Mouse (Mus musculus): Measurements from ENCODE around the gene Crcp. TPM values are rescaled to one million over a fixed set of nuclear protein-coding genes. Genes with fewer than 3 reads are reported as not detected.

The Crcp gene
- polyA plus RNA-seq (2012; rRNA removed): 6.6 and 9.7 TPM in 2 replicates

GRCm38 (mm10) chr5:130029142-130029897, at the start of gene Crcp, which contains the start of gene Asl:
Gene Crcp, plus strand, starts transcription at chr5:130029290.
Gene Asl, minus strand, starts transcription at chr5:130029247.
- Histone ChIP-seq H3K4me3 (ENCODE audit: low read depth, low read length) (peak within 1 kb of the TSS; percentile 79), H3K27ac (ENCODE audit: insufficient read depth, low read depth, low read length) (peak within 1 kb of the TSS; percentile 65), H3K4me1 (ENCODE audit: control insufficient read depth, insufficient read depth, insufficient read length, low read length) (no peaks in the 10 kb centered on the region; the same call in none of the 2 replicates), H3K27me3 (ENCODE audit: control insufficient read depth, insufficient read depth, low read length) (no peaks in the 10 kb centered on the region), H3K36me3 (ENCODE audit: control insufficient read depth, insufficient read depth, low read length) (no peaks in the 10 kb centered on the region)
- WGBS: 2% methylated on average over 51 of the region's 51 CpGs
- TF ChIP-seq POLR2A (IDR thresholded peaks at IDR 0.05; ENCODE audit: low read depth, low read length) (no peak; the same call in 1 of the 2 replicates), CTCF (IDR thresholded peaks at IDR 0.05; ENCODE audit: extremely low read depth, insufficient read length, insufficient replicate concordance, low read depth, low read length) (no peak)

GRCm38 (mm10) chr5:129980216-129980615, 48.9 kb upstream of the Crcp start:
- WGBS: 60% methylated on average over 3 of the region's 3 CpGs
- TF ChIP-seq POLR2A (IDR thresholded peaks at IDR 0.05; ENCODE audit: low read depth, low read length): no peak
- TF ChIP-seq CTCF (IDR thresholded peaks at IDR 0.05; ENCODE audit: extremely low read depth, insufficient read length, insufficient replicate concordance, low read depth, low read length): no peak
- Histone ChIP-seq H3K4me3 (ENCODE audit: low read depth, low read length) (no peak overlapping the region), H3K36me3 (ENCODE audit: control insufficient read depth, insufficient read depth, low read length) (peaks cover 9% of the 10 kb centered on the region), H3K27me3 (ENCODE audit: control insufficient read depth, insufficient read depth, low read length) (no peaks in the 10 kb centered on the region), H3K4me1 (ENCODE audit: control insufficient read depth, insufficient read depth, insufficient read length, low read length) (peaks cover under 1% of the 10 kb centered on the region; the same call in 1 of the 2 replicates), H3K27ac (ENCODE audit: insufficient read depth, low read depth, low read length) (no peak overlapping the region)

GRCm38 (mm10) chr5:129989376-129989775, 39.7 kb upstream of the Crcp start:
- TF ChIP-seq POLR2A (IDR thresholded peaks at IDR 0.05; ENCODE audit: low read depth, low read length) (no peak), CTCF (IDR thresholded peaks at IDR 0.05; ENCODE audit: extremely low read depth, insufficient read length, insufficient replicate concordance, low read depth, low read length) (no peak)
- H3K4me3 ChIP-seq (ENCODE audit: low read depth, low read length): no peak overlapping the region
- H3K27ac ChIP-seq (ENCODE audit: insufficient read depth, low read depth, low read length): no peak overlapping the region
- peaks cover 8% of the 10 kb centered on the region for H3K36me3 ChIP-seq (ENCODE audit: control insufficient read depth, insufficient read depth, low read length)
- 82% methylated on average over 13 of the region's 13 CpGs for WGBS
- H3K4me1 ChIP-seq (ENCODE audit: control insufficient read depth, insufficient read depth, insufficient read length, low read length): no peaks in the 10 kb centered on the region
- H3K27me3 ChIP-seq (ENCODE audit: control insufficient read depth, insufficient read depth, low read length): no peaks in the 10 kb centered on the region

GRCm38 (mm10) chr5:129991898-129992297, 37.2 kb upstream of the Crcp start:
- H3K4me1 ChIP-seq (ENCODE audit: control insufficient read depth, insufficient read depth, insufficient read length, low read length): no peaks in the 10 kb centered on the region
- no peak for TF ChIP-seq POLR2A (IDR thresholded peaks at IDR 0.05; ENCODE audit: low read depth, low read length)
- no peak for TF ChIP-seq CTCF (IDR thresholded peaks at IDR 0.05; ENCODE audit: extremely low read depth, insufficient read length, insufficient replicate concordance, low read depth, low read length)
- no peaks in the 10 kb centered on the region for H3K27me3 ChIP-seq (ENCODE audit: control insufficient read depth, insufficient read depth, low read length)
- WGBS: 91% methylated on average over 5 of the region's 5 CpGs
- H3K36me3 ChIP-seq (ENCODE audit: control insufficient read depth, insufficient read depth, low read length): peaks cover 10% of the 10 kb centered on the region
- H3K4me3 ChIP-seq (ENCODE audit: low read depth, low read length): no peak overlapping the region
- no peak overlapping the region for H3K27ac ChIP-seq (ENCODE audit: insufficient read depth, low read depth, low read length)

GRCm38 (mm10) chr5:129993374-129993773, 35.7 kb upstream of the Crcp start:
- Histone ChIP-seq H3K36me3 (ENCODE audit: control insufficient read depth, insufficient read depth, low read length) (peaks cover 10% of the 10 kb centered on the region), H3K27me3 (ENCODE audit: control insufficient read depth, insufficient read depth, low read length) (no peaks in the 10 kb centered on the region), H3K27ac (ENCODE audit: insufficient read depth, low read depth, low read length) (no peak overlapping the region), H3K4me3 (ENCODE audit: low read depth, low read length) (no peak overlapping the region), H3K4me1 (ENCODE audit: control insufficient read depth, insufficient read depth, insufficient read length, low read length) (no peaks in the 10 kb centered on the region)
- WGBS: 91% methylated on average over 14 of the region's 14 CpGs
- TF ChIP-seq POLR2A (IDR thresholded peaks at IDR 0.05; ENCODE audit: low read depth, low read length) (no peak), CTCF (IDR thresholded peaks at IDR 0.05; ENCODE audit: extremely low read depth, insufficient read length, insufficient replicate concordance, low read depth, low read length) (no peak)

GRCm38 (mm10) chr5:129994989-129995388, 34.1 kb upstream of the Crcp start:
- Histone ChIP-seq H3K27me3 (ENCODE audit: control insufficient read depth, insufficient read depth, low read length) (no peaks in the 10 kb centered on the region), H3K27ac (ENCODE audit: insufficient read depth, low read depth, low read length) (no peak overlapping the region), H3K36me3 (ENCODE audit: control insufficient read depth, insufficient read depth, low read length) (peaks cover 4% of the 10 kb centered on the region), H3K4me3 (ENCODE audit: low read depth, low read length) (no peak overlapping the region), H3K4me1 (ENCODE audit: control insufficient read depth, insufficient read depth, insufficient read length, low read length) (no peaks in the 10 kb centered on the region)
- WGBS: 88% methylated on average over 7 of the region's 7 CpGs
- TF ChIP-seq POLR2A (IDR thresholded peaks at IDR 0.05; ENCODE audit: low read depth, low read length) (no peak), CTCF (IDR thresholded peaks at IDR 0.05; ENCODE audit: extremely low read depth, insufficient read length, insufficient replicate concordance, low read depth, low read length) (no peak)

GRCm38 (mm10) chr5:129997700-129998099, 31.4 kb upstream of the Crcp start:
- TF ChIP-seq CTCF (IDR thresholded peaks at IDR 0.05; ENCODE audit: extremely low read depth, insufficient read length, insufficient replicate concordance, low read depth, low read length) (0 out of 2 replicates have a peak, but pooled peaks have one; percentile 8), POLR2A (IDR thresholded peaks at IDR 0.05; ENCODE audit: low read depth, low read length) (no peak)
- Histone ChIP-seq H3K36me3 (ENCODE audit: control insufficient read depth, insufficient read depth, low read length) (peaks cover 3% of the 10 kb centered on the region), H3K4me3 (ENCODE audit: low read depth, low read length) (no peak overlapping the region), H3K4me1 (ENCODE audit: control insufficient read depth, insufficient read depth, insufficient read length, low read length) (peaks cover 8% of the 10 kb centered on the region), H3K27me3 (ENCODE audit: control insufficient read depth, insufficient read depth, low read length) (no peaks in the 10 kb centered on the region), H3K27ac (ENCODE audit: insufficient read depth, low read depth, low read length) (no peak overlapping the region)
- WGBS: 78% methylated on average over 19 of the region's 19 CpGs
